Mouse (Mus musculus) liver, postnatal 0 days (tissue): ENCODE results near the gene Ntng2.

Source experiments
- CTCF ChIP-seq: sonication (generic); IDR thresholded peaks from 2 replicates; pipeline ENCODE4 v1.5.1; 2016; ENCODE audit warnings: antibody characterized with exemption, low read depth
- EP300 ChIP-seq: IDR thresholded peaks from 2 replicates; pipeline ENCODE4 v1.6.1; 2016; ENCODE audit warnings: antibody characterized with exemption, low read depth, mild to moderate bottlenecking

GRCm38 (mm10) chr2:29192629-29193278 lies 60.1 kb downstream of the Ntng2 start:
- TF ChIP-seq CTCF, result peak; percentile 54
- TF ChIP-seq EP300, result no peak
